Mouse (Mus musculus) spleen, postnatal 10 days (tissue): Measurements from ENCODE around the gene Wdr60.
A peak's percentile ranks its signal among the peaks of the same experiment; 100 is the strongest.
"Not testable (repeated sequence)": the region's sequence is repeated elsewhere in the genome, so short reads cannot be mapped to it uniquely, and the experiment has no call there.

ENCODE experiments used
- DNase-seq, 2 experiments: peaks; one replicate each; pipeline ENCODE4 v3.0.0; 2021 to 2022; ENCODE audit warnings: low spot score in 2 of 2

Gene Wdr60

DNA sequence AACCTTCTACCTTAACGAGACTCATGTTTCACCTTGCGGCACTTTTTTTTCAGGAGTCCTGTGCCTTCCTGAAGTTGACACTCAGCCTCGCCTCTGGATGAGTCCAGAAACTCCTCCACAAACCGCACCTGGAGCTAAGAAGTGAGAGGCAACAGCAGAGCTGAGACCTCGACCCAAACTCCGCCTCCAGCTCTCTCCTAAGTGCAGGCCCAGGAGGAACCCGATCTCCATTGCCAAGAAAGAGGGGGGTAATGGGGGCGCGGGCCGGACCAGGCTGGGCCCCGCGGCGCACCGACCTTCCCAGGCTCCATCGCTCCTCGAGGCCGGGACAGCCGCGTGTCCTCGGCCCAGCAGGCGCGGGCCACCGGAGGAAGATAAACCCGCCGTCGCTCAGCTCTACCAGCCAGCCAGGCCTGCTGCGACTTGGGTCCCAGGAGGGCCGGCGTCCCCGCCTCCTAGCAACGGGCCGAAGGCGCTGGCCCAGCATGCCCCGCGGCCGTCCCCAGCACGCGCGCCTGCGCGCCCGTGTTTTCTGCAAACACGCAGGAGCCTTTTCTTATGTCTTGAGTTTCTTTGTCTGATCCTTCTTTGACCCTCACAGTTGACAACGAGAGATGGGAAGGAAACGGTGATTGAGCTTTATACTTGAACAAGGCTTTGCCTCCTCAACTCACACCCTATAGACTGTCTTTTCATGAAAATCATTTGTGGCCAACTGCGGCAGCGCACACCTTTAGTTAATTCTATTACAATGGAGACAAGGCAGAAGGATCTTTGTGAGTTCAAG is at the start of gene Wdr60:
Wdr60 (minus strand) TSS at position 468 of the 787 bp plus-strand sequence.
- peak; percentile 81 to 92 for DNase-seq

DNA sequence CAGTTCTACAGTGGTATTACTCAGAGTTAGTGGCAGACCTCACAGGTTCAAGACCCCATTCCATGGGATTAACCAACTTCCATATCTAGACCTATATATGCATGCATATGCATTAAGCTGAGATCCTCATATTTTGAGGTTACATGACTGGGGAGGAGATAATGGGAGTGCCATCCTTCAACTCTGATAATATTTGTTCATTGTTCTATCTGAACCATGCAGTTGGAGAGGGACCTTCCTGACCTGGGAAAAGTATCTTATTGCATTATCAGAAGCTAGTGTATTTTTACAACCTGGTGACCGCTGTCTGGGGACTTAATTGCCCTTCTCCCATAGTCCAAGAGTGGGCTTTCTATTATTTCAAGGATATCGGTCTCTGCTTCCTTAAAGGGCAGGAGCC is 45.8 kb upstream of the Wdr60 start:
- no peak for DNase-seq

DNA sequence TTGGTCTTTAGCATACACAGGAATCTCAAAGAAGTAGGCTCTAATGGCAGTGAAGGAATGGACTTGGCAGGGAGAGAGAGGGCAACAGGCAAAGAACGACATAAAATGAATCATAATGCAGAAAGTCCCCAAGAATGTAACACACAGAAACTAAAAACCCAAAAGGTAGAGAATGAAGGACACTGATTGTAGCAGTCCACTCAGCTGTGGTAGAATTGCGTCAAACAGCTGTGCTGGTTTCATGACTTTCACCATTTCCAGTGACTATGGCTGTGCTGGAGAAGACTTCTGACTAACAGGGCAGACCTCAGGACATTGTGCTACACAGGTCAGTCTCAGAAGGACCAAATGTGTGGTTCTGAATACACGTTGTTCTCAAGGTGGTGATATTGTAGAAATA is 45.0 kb upstream of the Wdr60 start:
- no peak for DNase-seq

DNA sequence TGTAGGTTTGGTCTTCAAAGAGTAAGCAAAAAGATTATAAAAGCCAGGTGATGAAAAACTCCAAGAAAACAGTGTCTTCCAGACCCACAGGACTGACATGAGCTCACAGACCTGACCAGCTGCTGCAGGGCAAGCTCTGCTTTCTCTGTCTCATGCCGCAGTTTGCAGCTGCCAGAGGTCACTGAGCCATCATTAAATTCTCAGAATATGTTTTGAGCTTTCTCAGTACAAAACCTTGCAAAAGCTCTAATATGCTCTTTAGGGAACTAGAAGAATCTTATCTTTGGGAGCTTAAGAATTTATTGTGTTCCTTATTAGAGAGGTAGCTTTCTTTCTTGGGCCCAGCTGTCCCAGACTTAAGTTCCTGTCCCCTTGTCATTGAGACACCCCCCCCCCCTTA is 43.2 kb upstream of the Wdr60 start:
- DNase-seq, result no peak

DNA sequence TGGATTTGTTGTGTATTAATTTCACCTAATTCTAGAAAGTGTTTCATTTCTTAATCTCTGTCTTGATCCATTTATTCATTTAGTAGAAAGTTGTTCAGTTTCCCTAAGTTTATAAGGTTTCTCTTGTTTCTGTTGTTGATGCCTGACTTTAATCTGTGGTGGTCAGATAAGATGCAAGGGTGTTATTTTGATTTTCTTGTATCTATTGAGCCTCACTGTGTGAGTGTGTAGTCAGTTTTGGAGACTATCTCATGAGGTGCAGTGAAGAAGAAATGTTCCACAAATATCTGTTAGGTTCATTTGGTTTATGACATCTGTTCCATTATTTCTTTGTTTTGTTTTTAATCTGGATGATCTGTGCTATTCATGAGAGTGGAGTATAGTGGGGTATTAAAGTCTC is 39.4 kb upstream of the Wdr60 start:
- DNase-seq, result no peak

DNA sequence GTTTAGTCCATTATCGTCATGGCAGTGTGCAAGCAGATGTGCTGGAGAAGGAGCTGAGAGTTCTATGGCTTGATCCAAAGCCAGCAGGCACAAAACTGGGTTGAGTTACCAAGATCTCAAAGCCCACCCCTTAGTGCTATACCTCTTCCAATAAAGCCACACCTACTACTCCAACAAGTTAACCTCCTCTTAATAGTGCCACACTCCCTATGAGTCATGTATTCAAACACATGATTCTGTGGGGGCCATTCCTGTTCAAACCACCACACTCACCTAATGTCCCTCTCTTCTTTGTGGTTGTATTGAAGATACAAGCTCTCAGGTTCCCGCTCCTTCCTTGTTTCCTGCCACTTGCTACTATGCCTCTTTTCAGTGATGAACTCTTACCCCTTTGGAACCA is 37.1 kb upstream of the Wdr60 start:
- no peak for DNase-seq

DNA sequence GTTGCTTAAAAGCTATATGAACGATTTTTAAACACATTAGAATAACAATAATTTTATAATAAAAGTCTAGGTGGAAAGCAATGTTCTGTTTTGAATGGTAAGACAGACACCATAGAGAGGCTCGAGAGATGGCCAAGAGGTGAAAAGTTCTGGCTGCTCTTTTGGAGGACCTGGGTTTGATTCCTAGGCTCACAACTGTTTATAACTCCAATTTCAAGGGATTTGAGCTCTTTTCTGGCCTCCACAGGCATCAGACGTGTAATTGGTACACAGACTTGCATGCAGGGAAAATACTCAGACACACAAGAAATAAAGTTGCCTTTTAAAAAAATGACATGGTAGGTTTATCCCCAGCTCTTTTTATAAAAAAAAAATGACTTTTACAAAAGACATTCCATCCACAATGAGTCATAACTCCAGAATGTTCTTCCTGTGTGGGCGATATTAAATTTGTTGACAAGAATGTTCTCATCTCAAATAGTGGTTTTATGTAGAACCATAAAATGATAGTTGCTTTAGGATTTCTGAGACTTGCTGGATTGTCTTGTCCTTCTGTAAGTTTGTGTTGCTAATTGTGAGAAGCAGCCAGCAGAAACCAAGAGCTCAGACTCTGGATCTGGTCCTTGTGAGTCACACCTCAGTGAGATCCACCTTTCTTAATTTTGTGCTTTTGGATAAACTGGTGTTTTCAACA is 30.9 kb upstream of the Wdr60 start:
- no peak for DNase-seq

DNA sequence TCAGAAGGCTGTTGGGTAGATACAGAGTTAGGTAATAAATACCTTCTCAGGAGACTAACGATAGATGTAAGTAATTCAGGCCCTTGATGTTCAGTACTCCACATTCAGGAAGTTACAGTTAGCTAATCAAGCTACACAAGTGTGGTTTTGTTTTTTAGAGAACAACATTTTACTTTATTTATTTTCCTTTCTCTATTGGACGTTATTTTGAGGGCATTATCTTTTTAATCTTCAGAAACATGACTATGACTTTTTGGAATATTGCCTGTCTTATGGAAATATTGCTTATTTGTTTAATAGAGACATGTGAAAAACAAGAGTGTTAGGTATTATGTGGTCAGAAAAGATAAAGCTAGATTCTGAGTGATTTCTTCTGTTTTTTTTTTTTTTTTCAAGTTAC is 30.4 kb upstream of the Wdr60 start:
- no peak for DNase-seq

DNA sequence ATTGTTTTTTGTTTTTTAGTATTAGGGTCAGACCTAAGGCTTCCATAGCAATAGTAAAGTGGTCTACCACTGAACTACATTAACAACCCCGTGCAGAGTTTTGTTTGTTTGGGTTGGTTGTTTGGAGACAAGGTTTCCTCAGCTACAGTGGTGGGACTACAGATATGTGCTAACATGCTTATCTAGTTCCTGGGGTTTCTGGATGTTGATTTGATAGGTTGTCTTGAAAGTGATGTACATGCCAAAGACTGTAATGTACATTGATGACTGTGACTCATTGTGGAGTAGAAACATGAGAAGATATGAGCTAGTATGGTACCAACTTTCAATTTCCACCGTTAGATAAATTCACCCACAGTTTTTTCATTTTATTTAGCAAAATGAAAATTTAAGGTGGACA is 20.7 kb upstream of the Wdr60 start:
- no peak for DNase-seq

DNA sequence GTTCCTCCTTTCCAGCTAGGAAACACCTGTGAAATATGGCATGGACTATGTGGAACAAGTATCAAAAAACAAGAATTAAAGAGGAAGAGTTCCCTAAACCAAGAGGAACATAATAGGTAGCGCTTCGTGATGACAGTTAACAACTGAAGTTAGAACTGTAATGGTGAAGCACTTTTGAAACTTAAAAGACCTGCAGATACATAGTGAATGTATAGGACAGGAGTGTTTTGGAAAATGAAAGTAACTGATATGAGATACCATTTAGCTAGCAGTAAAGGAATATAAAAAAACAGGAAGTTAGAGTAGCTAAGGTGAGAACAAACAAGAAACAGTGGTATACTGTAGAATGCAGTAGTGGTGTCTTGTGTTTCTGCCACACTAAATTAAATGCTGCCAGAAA is 20.0 kb upstream of the Wdr60 start:
- no peak for DNase-seq

DNA sequence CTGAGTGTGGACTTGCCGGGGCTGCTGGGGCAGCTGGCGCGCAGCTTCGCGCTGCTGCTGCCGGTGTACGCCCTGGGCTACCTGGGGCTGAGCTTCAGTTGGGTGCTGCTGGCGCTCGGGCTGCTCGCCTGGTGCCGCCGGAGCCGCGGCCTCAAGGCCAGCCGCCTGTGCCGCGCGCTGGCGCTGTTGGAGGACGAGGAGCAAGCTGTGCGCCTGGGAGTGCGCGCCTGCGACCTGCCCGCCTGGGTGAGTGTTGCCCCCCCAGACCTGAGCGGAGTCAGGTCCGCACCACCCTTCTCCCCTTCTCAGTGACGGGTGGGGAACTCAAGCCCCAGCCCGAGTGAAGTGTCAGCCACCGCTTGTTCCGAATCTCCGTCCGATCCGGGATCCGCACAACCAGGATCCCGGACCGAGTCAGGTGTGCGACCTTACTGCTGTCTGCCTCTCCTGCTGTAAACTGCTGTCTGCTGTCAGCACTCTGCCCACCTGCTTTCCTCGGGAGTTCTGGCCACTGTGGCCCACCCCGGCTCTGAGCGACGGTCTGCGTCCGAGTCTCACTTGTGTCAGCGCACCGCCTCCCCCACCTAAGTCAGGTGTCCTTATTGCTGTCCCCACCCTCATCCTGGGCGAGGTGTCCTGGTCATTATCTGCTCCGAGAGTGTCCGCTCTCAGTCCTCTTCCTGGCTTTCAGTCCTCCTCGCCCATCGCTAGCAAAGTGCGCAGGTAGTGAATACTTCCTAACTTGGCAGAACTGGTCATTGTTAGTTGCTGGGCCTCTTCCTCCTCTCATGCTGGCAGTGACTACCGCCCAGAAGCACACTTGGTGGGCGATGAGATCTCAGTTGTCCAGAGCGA is 18.8 kb upstream of the Wdr60 start:
- peak; percentile 62 to 68 for DNase-seq

DNA sequence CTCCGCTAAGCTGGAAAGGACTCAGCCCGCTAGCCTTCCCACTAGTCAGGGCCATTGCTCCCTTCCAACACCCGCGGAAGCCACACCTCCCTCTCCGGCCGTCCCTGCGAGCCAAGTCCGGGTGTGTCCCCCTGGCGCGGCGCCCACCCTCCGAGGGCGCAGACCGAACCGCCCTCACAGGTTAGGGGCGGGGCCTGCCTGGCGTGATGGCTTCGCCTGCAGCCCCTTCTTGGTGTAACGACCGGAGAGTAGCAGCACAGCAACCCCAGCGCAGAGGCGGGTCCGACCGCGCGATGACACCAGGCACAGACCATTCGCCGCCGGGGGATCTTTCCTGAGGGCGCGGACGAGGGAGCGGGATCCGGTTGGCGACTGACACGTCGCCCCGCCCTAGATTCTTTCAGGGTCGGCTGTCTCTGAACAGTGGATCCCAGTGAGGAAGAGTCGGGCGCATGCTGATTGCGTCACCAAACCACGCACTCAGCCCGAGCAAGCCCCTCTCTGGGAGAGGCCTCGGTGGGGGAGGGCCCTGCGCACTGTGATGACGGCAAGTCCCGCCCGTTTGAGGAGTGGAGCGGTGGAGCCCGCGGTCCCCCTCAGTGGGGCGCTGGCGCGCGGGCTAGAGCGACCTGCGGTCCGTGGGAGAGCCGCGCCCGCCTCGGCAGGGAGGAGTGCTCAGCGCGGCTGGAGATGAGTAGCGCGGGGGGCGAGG is 18.0 kb upstream of the Wdr60 start, which contains the start of gene Esyt2:
Esyt2 (plus strand) TSS at position 544 of the 712 bp plus-strand sequence.
- peak; percentile 97 to 99 for DNase-seq

DNA sequence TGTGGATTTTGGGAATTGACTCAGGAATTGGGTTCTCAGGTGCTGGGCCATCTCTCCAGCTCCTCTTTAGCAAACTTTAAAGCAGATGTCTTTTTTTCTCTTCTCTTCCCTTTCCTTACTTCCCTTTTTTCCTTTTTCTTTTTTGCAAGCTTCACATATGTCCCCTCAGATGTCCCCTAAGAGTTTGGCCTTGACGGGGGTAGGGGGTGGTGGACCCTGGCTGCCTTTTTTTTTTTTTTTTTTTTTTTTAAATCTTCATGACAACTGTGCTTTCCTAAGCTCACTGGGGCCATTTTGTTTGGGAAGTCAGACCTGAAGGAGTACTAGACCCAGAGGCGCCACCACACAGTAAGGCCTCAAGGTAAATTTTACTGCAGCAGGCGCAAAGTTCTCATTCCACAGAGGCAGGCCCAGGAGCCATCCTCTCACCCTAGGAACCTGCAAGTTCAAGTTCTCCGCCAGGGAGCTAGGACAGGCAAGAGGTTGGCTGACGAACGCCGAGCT is 17.4 kb upstream of the Wdr60 start:
- DNase-seq, result no peak

DNA sequence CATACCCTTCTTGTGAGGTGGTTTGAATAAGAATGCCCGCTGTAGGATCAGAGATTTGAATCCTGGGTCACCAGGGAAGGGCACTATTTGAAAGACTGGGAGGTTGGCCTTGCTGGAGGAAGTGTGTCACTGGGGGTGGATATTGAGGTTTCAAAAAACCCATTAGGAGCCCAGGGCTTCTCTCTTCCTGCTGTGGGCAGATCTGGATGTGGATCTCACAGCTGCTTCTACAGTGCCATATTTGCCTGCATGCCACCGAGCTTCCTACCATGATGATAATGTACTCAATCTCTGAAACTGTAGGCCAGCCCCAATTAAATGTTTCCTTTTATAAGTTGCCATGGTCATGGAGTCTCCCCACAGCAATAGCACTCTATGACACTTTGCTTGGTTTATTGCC is 16.4 kb upstream of the Wdr60 start:
- DNase-seq, result no peak

DNA sequence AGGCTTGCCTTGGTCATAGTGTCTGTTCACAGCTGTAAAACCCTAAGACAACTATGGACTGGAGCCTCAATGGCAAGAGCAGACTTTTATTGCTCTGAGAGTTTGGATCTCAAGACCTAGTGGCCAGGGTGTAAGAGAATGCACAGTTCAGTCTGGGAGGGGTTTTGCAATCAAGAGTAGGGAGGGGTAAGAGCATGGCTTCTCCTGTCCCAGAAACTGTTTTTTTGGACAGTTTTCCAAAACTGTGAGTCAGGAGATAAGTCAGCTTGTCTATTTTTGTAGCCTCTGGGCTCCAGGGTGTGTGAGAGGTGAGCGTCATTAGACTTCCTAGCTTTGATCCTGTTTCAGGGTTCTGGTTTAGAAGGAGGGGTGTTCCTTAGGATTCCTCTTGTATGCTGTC is 15.7 kb upstream of the Wdr60 start:
- no peak for DNase-seq

DNA sequence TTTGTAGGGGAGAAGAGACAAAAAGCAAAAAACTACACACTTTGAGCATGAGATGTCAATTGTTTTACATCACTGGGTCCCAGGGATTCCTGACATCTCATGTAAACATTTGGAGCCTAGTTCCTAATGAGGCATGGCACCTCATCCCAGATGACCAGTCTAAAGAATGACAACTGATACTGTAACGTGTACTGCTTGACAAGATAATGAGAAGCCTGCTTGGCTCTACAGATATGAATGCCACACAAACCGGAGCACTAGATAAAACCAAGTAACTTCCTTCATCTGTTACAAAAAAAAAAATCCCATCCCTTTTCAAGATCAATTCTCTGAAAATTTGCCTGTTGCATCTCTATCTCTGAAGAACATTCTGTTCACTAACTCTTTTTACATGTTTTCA is 14.1 kb upstream of the Wdr60 start:
- no peak for DNase-seq

DNA sequence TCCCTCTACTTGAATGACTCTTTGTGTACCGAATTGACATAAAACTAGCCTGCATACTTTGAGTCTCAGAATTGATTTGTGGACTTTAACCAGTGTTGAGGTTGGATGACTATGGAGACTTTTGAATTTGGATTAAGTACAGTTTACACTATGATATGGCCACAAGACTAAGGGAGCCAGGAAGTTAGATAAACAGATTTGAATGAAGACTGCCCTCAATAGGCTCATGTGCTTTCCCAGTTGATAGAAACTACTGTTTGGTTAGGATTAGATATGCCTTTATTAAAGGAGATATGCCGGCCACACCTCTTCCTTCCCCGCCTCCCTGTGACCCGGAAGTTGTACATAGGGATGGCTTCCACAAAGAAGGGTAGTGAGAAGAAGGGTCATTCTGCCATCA is 12.8 kb upstream of the Wdr60 start:
- DNase-seq, result no peak

DNA sequence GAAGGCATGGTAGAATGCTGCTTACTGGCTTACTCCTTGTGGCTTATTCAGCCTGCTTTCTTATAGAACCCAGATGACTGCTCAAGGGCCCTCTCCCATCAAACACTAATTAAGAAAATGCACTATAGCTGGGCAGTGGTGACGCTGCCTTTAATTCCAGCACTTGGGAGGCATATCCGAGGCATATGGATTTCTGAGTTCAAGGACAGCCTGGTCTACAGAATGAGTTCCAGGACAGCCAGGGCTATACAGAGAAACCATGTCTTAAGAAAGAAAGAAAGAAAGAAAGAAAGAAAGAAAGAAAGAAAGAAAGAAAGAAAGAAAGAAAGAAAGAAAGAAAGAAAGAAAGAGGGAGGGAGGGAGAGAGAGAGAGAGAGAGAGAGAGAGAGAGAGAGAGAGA is 12.3 kb upstream of the Wdr60 start, which contains the start of gene Gm11027:
Gm11027 (plus strand) TSS at position 301 of the 400 bp plus-strand sequence.
- DNase-seq, result not testable (repeated sequence)

DNA sequence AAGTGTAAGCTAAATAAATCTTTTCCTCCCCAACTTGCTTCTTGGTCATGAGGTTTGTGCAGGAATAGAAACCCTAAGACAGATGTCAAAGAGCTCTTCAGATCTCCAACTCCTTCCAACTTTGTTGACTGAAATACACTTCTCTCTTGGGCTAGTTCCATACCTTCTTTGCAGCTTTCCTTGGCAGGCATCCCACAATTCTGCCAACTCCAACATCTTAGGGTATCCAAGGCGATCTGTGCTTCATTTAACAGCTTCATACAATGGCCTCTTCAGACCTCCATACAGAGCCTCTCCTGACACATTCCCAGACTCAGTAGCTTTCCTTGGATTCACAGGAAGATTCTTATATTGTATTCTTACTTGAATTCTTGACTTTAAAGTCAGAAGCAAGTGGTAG is 10.9 kb upstream of the Wdr60 start:
- no peak for DNase-seq

DNA sequence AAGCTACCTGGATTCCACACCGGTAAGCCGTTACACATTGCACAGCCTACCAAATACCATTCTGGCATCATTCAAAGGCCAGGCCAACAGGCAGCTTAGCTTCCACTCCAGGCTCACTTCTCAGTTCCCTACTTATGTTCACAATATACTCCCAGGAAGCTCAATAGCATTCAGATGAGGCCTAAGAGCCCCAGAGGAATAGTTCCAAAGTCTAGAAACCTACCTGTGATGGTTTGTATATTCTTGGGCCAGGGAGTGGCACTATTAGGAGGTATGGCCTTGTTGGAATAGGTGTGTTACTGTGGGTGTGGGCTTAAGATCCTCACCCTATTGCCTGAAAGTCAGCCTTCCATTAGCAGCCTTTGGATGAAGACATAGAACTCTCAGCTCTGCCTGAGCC is 8.2 kb upstream of the Wdr60 start:
- DNase-seq, result no peak

DNA sequence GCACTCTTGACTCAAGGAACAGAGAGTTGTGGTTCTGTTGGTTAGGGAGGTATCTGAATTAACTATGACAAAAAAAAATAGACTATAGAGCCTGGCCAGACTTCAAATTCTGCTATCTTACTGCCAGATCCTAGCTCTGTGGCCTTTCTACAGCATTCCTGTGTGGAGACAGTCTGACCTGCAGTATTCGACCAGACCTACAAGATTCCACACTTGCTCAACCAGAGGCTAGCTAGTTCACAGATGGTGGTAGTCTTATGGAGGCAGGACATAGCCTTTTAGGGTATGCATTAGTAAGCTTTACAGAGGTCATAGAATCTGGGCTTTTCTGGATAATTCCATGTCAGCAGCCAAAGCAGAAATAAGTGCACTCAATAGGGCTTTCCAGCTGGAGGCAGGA is 7.7 kb upstream of the Wdr60 start:
- DNase-seq, result no peak
